Mouse (Mus musculus): ENCODE measurements around the gene Fcho1.

GRCm38 (mm10) chr8:71689028-71689427 is 36.5 kb downstream of the Fcho1 start, which contains the start of gene Insl3:
- TF ChIP-seq POLR2A (IDR thresholded peaks at IDR 0.05; ENCODE audit: low read depth, low read length) = no peak
- no peak for TF ChIP-seq CTCF (IDR thresholded peaks at IDR 0.05; ENCODE audit: extremely low read depth, insufficient read length, insufficient replicate concordance, low read depth, low read length)
